Mouse (Mus musculus) embryonic facial prominence, embryonic 11.5 days (tissue): ENCODE measurements around the gene Wnt5a. TPM values are rescaled to one million over a fixed set of nuclear protein-coding genes. Genes with fewer than 3 reads are reported as not detected.
A peak's percentile ranks its signal among the peaks of the same experiment; 100 is the strongest.

Source experiments
- ATAC-seq: fragments of 200-750 bp; cut with Nextera tagmentation; replicated peaks from 2 replicates; pipeline ENCODE4 v1.8.0; 2017; ENCODE audit warnings: low read depth; ENCODE audit not compliant: insufficient number of reproducible peaks, low FRiP score, low TSS enrichment
- DNase-seq: peaks from one replicate; pipeline ENCODE4 v3.0.0-alpha.2; 2015; ENCODE audit warnings: low spot score
- H3K27ac ChIP-seq: fragments of 300-500 bp; sonication (generic); replicated peaks from 2 replicates; pipeline ENCODE4 v1.5.1; 2014; ENCODE audit warnings: mild to moderate bottlenecking, low read depth, low read length, control low read depth
- H3K27me3 ChIP-seq: fragments of 300-500 bp; sonication (generic); 2 replicates; pipeline ENCODE4 v1.6.1; 2014; ENCODE audit warnings: mild to moderate bottlenecking, low read length, moderate library complexity, mixed read lengths; ENCODE audit not compliant: control insufficient read depth, insufficient read depth
- H3K36me3 ChIP-seq: fragments of 300-500 bp; sonication (generic); replicated peaks from 2 replicates; pipeline ENCODE4 v1.6.1; 2014; ENCODE audit warnings: low read depth, mild to moderate bottlenecking, low read length, moderate library complexity, mixed read lengths; ENCODE audit not compliant: control insufficient read depth, insufficient read depth
- H3K4me1 ChIP-seq: fragments of 300-500 bp; sonication (generic); 2 replicates; pipeline ENCODE4 v1.6.1; 2014; ENCODE audit warnings: low read length, mixed read lengths; ENCODE audit not compliant: control insufficient read depth, insufficient read depth
- H3K4me2 ChIP-seq: fragments of 300-500 bp; sonication (generic); 2 replicates; pipeline ENCODE4 v1.6.1; 2014; ENCODE audit warnings: low read depth, mild to moderate bottlenecking, control low read depth, low read length, moderate library complexity
- H3K4me3 ChIP-seq: fragments of 300-500 bp; sonication (generic); 2 replicates; pipeline ENCODE4 v1.5.1; 2014; ENCODE audit warnings: low read depth, low read length, control low read depth
- H3K9ac ChIP-seq: fragments of 300-500 bp; sonication (generic); replicated peaks from 2 replicates; pipeline ENCODE4 v1.6.1; 2014; ENCODE audit warnings: mild to moderate bottlenecking, control low read depth, low read length
- H3K9me3 ChIP-seq: fragments of 300-500 bp; sonication (generic); replicated peaks from 2 replicates; pipeline ENCODE4 v1.6.1; 2016; ENCODE audit warnings: mild to moderate bottlenecking, low read length, inconsistent platforms, mixed read lengths; ENCODE audit not compliant: control insufficient read depth
- WGBS: fragments of 180-500 bp; shearing (Covaris S2); extraction: QIAGEN DNeasy Blood & Tissue Kit; methylation state at CpG from one replicate; pipeline ENCODE4 v1.1.7; 2014; 5-methylcytosine and 5-hydroxymethylcytosine counted together
- polyA plus RNA-seq: library from polyadenylated mRNA; unstranded; fragments of >200 nt; fragmentation: Nextera tagmentation; extraction: Ambion mirVana; gene quantifications from 2 replicates; pipeline ENCODE4 v1.2.1, GENCODE M21; 2014

Gene Wnt5a
- polyA plus RNA-seq, 1 experiment from 2014 or later = 66.6 TPM

GRCm38 (mm10) chr14:28505586-28506375, 1.2 kb downstream of the Wnt5a start:
- Histone ChIP-seq H3K27me3 (no peaks in the 10 kb centered on the region), H3K9ac (peak overlapping the region; percentile 94), H3K9me3 (no peaks in the 10 kb centered on the region), H3K4me2 (peak overlapping the region; percentile 82), H3K36me3 (no peaks in the 10 kb centered on the region), H3K4me3 (peak overlapping the region; percentile 79), H3K4me1 (peaks cover 2% of the 10 kb centered on the region), H3K27ac (peak overlapping the region; percentile 96)
- WGBS = under 1% methylated on average over 62 of the region's 62 CpGs
- ATAC-seq = peak; percentile 27; the same call in 1 of the 2 replicates
- DNase-seq = peak; percentile 68

GRCm38 (mm10) chr14:28506376-28506831, 1.9 kb downstream of the Wnt5a start:
- peak overlapping the region; percentile 79 for H3K4me3 ChIP-seq
- H3K4me2 ChIP-seq = peak overlapping the region; percentile 82
- H3K9me3 ChIP-seq = no peaks in the 10 kb centered on the region
- under 1% methylated on average over 29 of the region's 29 CpGs for WGBS
- peak; percentile 78 for DNase-seq
- ATAC-seq = no peak; the same call in 1 of the 2 replicates
- H3K36me3 ChIP-seq = no peaks in the 10 kb centered on the region
- H3K27ac ChIP-seq = peak overlapping the region; percentile 96
- peaks cover 2% of the 10 kb centered on the region for H3K4me1 ChIP-seq
- no peaks in the 10 kb centered on the region for H3K27me3 ChIP-seq
- peak overlapping the region; percentile 94 for H3K9ac ChIP-seq

GRCm38 (mm10) chr14:28507011-28507410, 2.5 kb downstream of the Wnt5a start:
- H3K4me1 ChIP-seq = peaks cover 2% of the 10 kb centered on the region
- peak overlapping the region; percentile 96 for H3K27ac ChIP-seq
- WGBS = 0% methylated on average over 15 of the region's 15 CpGs

GRCm38 (mm10) chr14:28507471-28507870, 2.9 kb downstream of the Wnt5a start:
- peaks cover 2% of the 10 kb centered on the region for H3K4me1 ChIP-seq
- H3K4me3 ChIP-seq = peak overlapping the region; percentile 79
- peak overlapping the region; percentile 96 for H3K27ac ChIP-seq
- H3K36me3 ChIP-seq = no peaks in the 10 kb centered on the region
- H3K9ac ChIP-seq = peak overlapping the region; percentile 94
- H3K27me3 ChIP-seq = no peaks in the 10 kb centered on the region
- ATAC-seq = no peak
- no peaks in the 10 kb centered on the region for H3K9me3 ChIP-seq
- peak; percentile 92 for DNase-seq
- peak overlapping the region; percentile 82 for H3K4me2 ChIP-seq
- 1% methylated on average over 18 of the region's 18 CpGs for WGBS

More at GRCm38 (mm10) chr14:28507011-28507410, 2.5 kb downstream of the Wnt5a start:
- DNase-seq (peak; percentile 51), ATAC-seq (no peak)
- Histone ChIP-seq H3K9ac (peak overlapping the region; percentile 94), H3K27me3 (no peaks in the 10 kb centered on the region), H3K36me3 (no peaks in the 10 kb centered on the region), H3K4me2 (peak overlapping the region; percentile 82), H3K9me3 (no peaks in the 10 kb centered on the region), H3K4me3 (peak overlapping the region; percentile 79)

GRCm38 (mm10) chr14:28508288-28509258, 4.0 kb downstream of the Wnt5a start:
- DNase-seq (peak; percentile 50), ATAC-seq (no peak)
- Histone ChIP-seq H3K9ac (peak overlapping the region; percentile 94), H3K4me3 (peak overlapping the region; percentile 79), H3K4me2 (peak overlapping the region; percentile 82), H3K36me3 (no peaks in the 10 kb centered on the region; the same call in 1 of the 2 replicates), H3K27ac (peak overlapping the region; percentile 90), H3K4me1 (peaks cover 2% of the 10 kb centered on the region), H3K27me3 (no peaks in the 10 kb centered on the region), H3K9me3 (no peaks in the 10 kb centered on the region)
- 7% methylated on average over 27 of the region's 27 CpGs for WGBS

- Histone ChIP-seq H3K9me3 (no peaks in the 10 kb centered on the region), H3K27me3 (no peaks in the 10 kb centered on the region), H3K9ac (peak overlapping the region; percentile 94), H3K4me1 (peaks cover 2% of the 10 kb centered on the region; the same call in 1 of the 2 replicates), H3K36me3 (no peaks in the 10 kb centered on the region; the same call in 1 of the 2 replicates), H3K4me2 (peak overlapping the region; percentile 82), H3K27ac (peak overlapping the region; percentile 90), H3K4me3 (peak overlapping the region; percentile 79)
- under 1% methylated on average over 47 of the region's 47 CpGs for WGBS
- peak; percentile 46; the same call in 1 of the 2 replicates for ATAC-seq
- peak; percentile 89 for DNase-seq
These were observed 5.1 kb downstream of the Wnt5a start for GRCm38 (mm10) chr14:28509441-28510340.
